Mouse (Mus musculus) erythroblast, embryonic 14.5 days (primary cell): Measurements from ENCODE around the gene Iqcg. TPM values are rescaled to one million over a fixed set of nuclear protein-coding genes. Genes with fewer than 3 reads are reported as not detected.
A peak's percentile ranks its signal among the peaks of the same experiment; 100 is the strongest.

Experiments
- H3K27me3 ChIP-seq: 2 replicates; pipeline ENCODE4 v1.6.1; 2012; ENCODE audit warnings: inconsistent platforms; ENCODE audit not compliant: control insufficient read depth
- H3K36me3 ChIP-seq: 2 replicates; pipeline ENCODE4 v1.6.1; 2012; ENCODE audit warnings: mild to moderate bottlenecking, inconsistent platforms; ENCODE audit not compliant: control insufficient read depth
- H3K4me1 ChIP-seq: 2 replicates; pipeline ENCODE4 v1.6.1; 2012; ENCODE audit warnings: inconsistent platforms; ENCODE audit not compliant: control insufficient read depth
- H3K4me3 ChIP-seq: replicated peaks from 2 replicates; pipeline ENCODE3; 2012; ENCODE audit warnings: moderate library complexity, mild to moderate bottlenecking, inconsistent platforms
- H3K9me3 ChIP-seq: 2 replicates; pipeline ENCODE4 v1.6.1; 2012; ENCODE audit warnings: low read length, inconsistent platforms, mixed read lengths; ENCODE audit not compliant: control insufficient read depth
- GATA1 ChIP-seq: IDR thresholded peaks from 2 replicates; pipeline ENCODE4 v1.6.1; 2012; ENCODE audit warnings: low read length, inconsistent platforms, mixed read lengths
- TAL1 ChIP-seq: IDR thresholded peaks from 3 replicates; pipeline ENCODE4 v1.6.1; 2012; ENCODE audit warnings: low read length, inconsistent platforms, mixed read lengths
- polyA plus RNA-seq: library from polyadenylated mRNA; stranded (reverse); fragments of >175 nt; gene quantifications from 2 replicates; pipeline ENCODE4 v1.2.3, GENCODE M21; 2012

Iqcg gene
- polyA plus RNA-seq: 1.5 and 1.6 TPM in 2 replicates

- H3K27me3 ChIP-seq: peaks cover 6% of the 10 kb centered on the region; the same call in 1 of the 2 replicates
- peaks cover 42% of the 10 kb centered on the region for H3K4me1 ChIP-seq
- H3K36me3 ChIP-seq: peaks cover 38% of the 10 kb centered on the region
Measured at GRCm38 (mm10) chr16:33056095-33056785, at the start of gene Iqcg, which contains the start of gene Rpl35a. Gene Iqcg, minus strand, starts transcription at chr16:33056218. Gene Rpl35a, plus strand, starts transcription at chr16:33056453.

GRCm38 (mm10) chr16:33085666-33086065, 29.6 kb upstream of the Iqcg start:
- H3K27me3 ChIP-seq: no peaks in the 10 kb centered on the region
- no peaks in the 10 kb centered on the region for H3K4me1 ChIP-seq
- H3K4me3 ChIP-seq: no peak overlapping the region
- no peaks in the 10 kb centered on the region for H3K9me3 ChIP-seq
- no peak for TF ChIP-seq TAL1
- no peak for TF ChIP-seq GATA1
- H3K36me3 ChIP-seq: peaks cover 30% of the 10 kb centered on the region

More at GRCm38 (mm10) chr16:33056095-33056785, at the start of gene Iqcg, which contains the start of gene Rpl35a:
- no peaks in the 10 kb centered on the region for H3K9me3 ChIP-seq
- TF ChIP-seq GATA1: no peak
- TF ChIP-seq TAL1: no peak
- H3K4me3 ChIP-seq: peak within 1 kb of the TSS; percentile 65

- H3K9me3 ChIP-seq: no peaks in the 10 kb centered on the region
- TF ChIP-seq GATA1 (no peak), TAL1 (no peak)
- H3K27me3 ChIP-seq: no peaks in the 10 kb centered on the region
- H3K4me3 ChIP-seq: no peak overlapping the region
- H3K36me3 ChIP-seq: peaks cover 21% of the 10 kb centered on the region
- H3K4me1 ChIP-seq: no peaks in the 10 kb centered on the region
Measured at GRCm38 (mm10) chr16:33083996-33084395, 28.0 kb upstream of the Iqcg start.

GRCm38 (mm10) chr16:33082951-33083350, 26.9 kb upstream of the Iqcg start:
- no peaks in the 10 kb centered on the region for H3K27me3 ChIP-seq
- no peaks in the 10 kb centered on the region for H3K9me3 ChIP-seq
- no peak for TF ChIP-seq TAL1
- no peak for TF ChIP-seq GATA1
- peaks cover 17% of the 10 kb centered on the region for H3K36me3 ChIP-seq
- H3K4me3 ChIP-seq: no peak overlapping the region
- no peaks in the 10 kb centered on the region for H3K4me1 ChIP-seq

GRCm38 (mm10) chr16:33080063-33080462, 24.0 kb upstream of the Iqcg start:
- H3K4me3 ChIP-seq: no peak overlapping the region
- H3K9me3 ChIP-seq: no peaks in the 10 kb centered on the region
- H3K27me3 ChIP-seq: no peaks in the 10 kb centered on the region
- no peak for TF ChIP-seq TAL1
- TF ChIP-seq GATA1: no peak
- peaks cover 31% of the 10 kb centered on the region for H3K36me3 ChIP-seq
- no peaks in the 10 kb centered on the region for H3K4me1 ChIP-seq

- Histone ChIP-seq H3K9me3 (no peaks in the 10 kb centered on the region), H3K27me3 (no peaks in the 10 kb centered on the region), H3K36me3 (peaks cover 35% of the 10 kb centered on the region), H3K4me3 (no peak overlapping the region), H3K4me1 (peaks cover 3% of the 10 kb centered on the region)
- TF ChIP-seq GATA1: no peak
Measured at GRCm38 (mm10) chr16:33077069-33077627, 21.1 kb upstream of the Iqcg start.

- Histone ChIP-seq H3K4me3 (no peak overlapping the region), H3K9me3 (no peaks in the 10 kb centered on the region), H3K27me3 (no peaks in the 10 kb centered on the region), H3K36me3 (peaks cover 35% of the 10 kb centered on the region), H3K4me1 (peaks cover 3% of the 10 kb centered on the region)
- TF ChIP-seq TAL1 (no peak), GATA1 (no peak)
Measured at GRCm38 (mm10) chr16:33076078-33076477, 20.1 kb upstream of the Iqcg start.

- Histone ChIP-seq H3K4me1 (peaks cover 3% of the 10 kb centered on the region), H3K36me3 (peaks cover 41% of the 10 kb centered on the region), H3K27me3 (no peaks in the 10 kb centered on the region), H3K9me3 (no peaks in the 10 kb centered on the region), H3K4me3 (no peak overlapping the region)
- no peak for TF ChIP-seq TAL1
- TF ChIP-seq GATA1: no peak
Measured at GRCm38 (mm10) chr16:33074967-33075366, 18.9 kb upstream of the Iqcg start.

GRCm38 (mm10) chr16:33072871-33073557, 17.0 kb upstream of the Iqcg start:
- H3K27me3 ChIP-seq: no peaks in the 10 kb centered on the region
- peaks cover 52% of the 10 kb centered on the region for H3K36me3 ChIP-seq
- TF ChIP-seq GATA1 (no peak), TAL1 (no peak)
- H3K4me3 ChIP-seq: no peak overlapping the region
- peaks cover 3% of the 10 kb centered on the region for H3K4me1 ChIP-seq
- H3K9me3 ChIP-seq: no peaks in the 10 kb centered on the region
